Mouse (Mus musculus) kidney, adult 2 months (tissue): ENCODE data around the gene 4930415O20Rik.

ENCODE experiments used
- CTCF ChIP-seq: fragments of 200-500 bp; conservative IDR thresholded peaks from 2 replicates; pipeline ENCODE4 v1.5.1; 2011; ENCODE audit warnings: low read depth, mild to moderate bottlenecking, control low read depth, low read length, moderate library complexity, mixed read lengths; ENCODE audit not compliant: insufficient read depth, insufficient read length
- POLR2A ChIP-seq: fragments of 200-500 bp; IDR thresholded peaks from one replicate; pipeline ENCODE4 v1.6.1; 2011; ENCODE audit warnings: low read depth, low read length, control low read depth

- TF ChIP-seq CTCF, result no peak
- no peak for TF ChIP-seq POLR2A
Observed at GRCm38 (mm10) chr15:98535921-98536320, 34.9 kb upstream of the 4930415O20Rik start.
